Mouse (Mus musculus): ENCODE measurements around the gene Myrip. TPM values are rescaled to one million over a fixed set of nuclear protein-coding genes. Genes with fewer than 3 reads are reported as not detected.

Gene Myrip
- polyA plus RNA-seq, 1 experiment from 2014 or later = 0.86 TPM

DNA sequence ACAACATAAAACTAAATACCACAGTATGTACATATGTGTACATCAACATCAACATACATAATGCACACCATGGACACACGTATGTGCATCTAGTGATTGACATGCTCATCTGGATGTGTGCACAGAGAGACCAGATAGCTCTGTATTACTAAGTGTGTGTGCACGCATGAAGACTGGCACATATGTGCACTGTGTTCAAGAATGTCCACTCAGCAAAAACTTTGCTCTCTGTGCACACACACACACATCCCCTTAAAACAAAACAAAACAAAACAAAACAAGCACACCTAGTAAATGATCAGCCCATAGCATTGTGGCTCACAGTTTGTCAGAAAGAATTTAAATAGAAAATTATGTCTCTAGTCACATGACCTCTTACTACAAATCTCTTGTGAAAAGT lies 10.9 kb upstream of the Myrip start:
- Histone ChIP-seq H3K36me3 (ENCODE audit: control insufficient read depth, insufficient read depth, low read length) (no peaks in the 10 kb centered on the region), H3K4me2 (ENCODE audit: low read depth, low read length, severe bottlenecking) (no peak overlapping the region), H3K4me1 (replicated peaks; ENCODE audit: control insufficient read depth, insufficient read depth, low read length) (no peaks in the 10 kb centered on the region), H3K27me3 (ENCODE audit: control insufficient read depth, insufficient read depth, low read length) (no peaks in the 10 kb centered on the region), H3K27ac (ENCODE audit: low read depth, low read length) (no peak overlapping the region), H3K4me3 (ENCODE audit: low read depth, low read length) (no peak overlapping the region), H3K9me3 (ENCODE audit: control insufficient read depth, low read length) (no peaks in the 10 kb centered on the region), H3K9ac (ENCODE audit: low read length) (no peak overlapping the region)
- DNase-seq (ENCODE audit: low spot score) (no peak), ATAC-seq (replicated peaks; ENCODE audit: low FRiP score) (no peak)
- 92% methylated on average over 2 of the region's 2 CpGs for WGBS

DNA sequence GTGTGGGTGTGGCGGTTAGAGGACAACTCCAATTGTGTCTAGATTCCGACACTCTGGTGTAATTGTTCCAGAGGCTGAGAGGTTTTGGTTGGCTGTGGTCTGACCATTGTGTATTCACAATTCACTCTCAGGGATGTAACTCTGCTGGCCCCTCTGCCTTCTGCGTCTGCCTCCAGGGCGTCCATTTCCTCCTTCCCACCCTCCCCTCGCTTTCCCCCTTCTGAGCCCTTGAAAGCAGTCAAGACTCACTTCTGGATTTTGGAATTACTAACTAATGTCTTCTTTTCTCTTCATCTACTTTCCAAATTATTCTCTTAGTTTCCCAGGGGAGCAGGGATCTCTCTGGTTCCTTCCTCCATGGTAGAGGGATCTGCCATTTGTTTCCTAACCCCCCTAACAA lies 8.8 kb upstream of the Myrip start:
- no peaks in the 10 kb centered on the region for H3K27me3 ChIP-seq (ENCODE audit: control insufficient read depth, insufficient read depth, low read length)
- H3K4me2 ChIP-seq (ENCODE audit: low read depth, low read length, severe bottlenecking) = no peak overlapping the region
- H3K4me3 ChIP-seq (ENCODE audit: low read depth, low read length) = no peak overlapping the region
- no peaks in the 10 kb centered on the region for H3K36me3 ChIP-seq (ENCODE audit: control insufficient read depth, insufficient read depth, low read length)
- no peaks in the 10 kb centered on the region for H3K4me1 ChIP-seq (replicated peaks; ENCODE audit: control insufficient read depth, insufficient read depth, low read length)
- H3K9ac ChIP-seq (ENCODE audit: low read length) = no peak overlapping the region
- 74% methylated on average over 5 of the region's 5 CpGs for WGBS
- ATAC-seq (replicated peaks; ENCODE audit: low FRiP score) (no peak), DNase-seq (ENCODE audit: low spot score) (no peak)
- no peaks in the 10 kb centered on the region for H3K9me3 ChIP-seq (ENCODE audit: control insufficient read depth, low read length)
- no peak overlapping the region for H3K27ac ChIP-seq (ENCODE audit: low read depth, low read length)

GRCm38 (mm10) chr9:120295527-120295926 lies 5.8 kb upstream of the Myrip start:
- H3K27ac ChIP-seq (ENCODE audit: low read depth, low read length) = no peak overlapping the region
- H3K9ac ChIP-seq (ENCODE audit: low read length) = no peak overlapping the region
- DNase-seq (ENCODE audit: low spot score) (no peak), ATAC-seq (replicated peaks; ENCODE audit: low FRiP score) (no peak)
- H3K36me3 ChIP-seq (ENCODE audit: control insufficient read depth, insufficient read depth, low read length) = no peaks in the 10 kb centered on the region
- no peaks in the 10 kb centered on the region for H3K27me3 ChIP-seq (ENCODE audit: control insufficient read depth, insufficient read depth, low read length)
- H3K4me3 ChIP-seq (ENCODE audit: low read depth, low read length) = no peak overlapping the region
- H3K4me1 ChIP-seq (replicated peaks; ENCODE audit: control insufficient read depth, insufficient read depth, low read length) = no peaks in the 10 kb centered on the region
- WGBS = 75% methylated on average over 5 of the region's 5 CpGs
- no peak overlapping the region for H3K4me2 ChIP-seq (ENCODE audit: low read depth, low read length, severe bottlenecking)
- no peaks in the 10 kb centered on the region for H3K9me3 ChIP-seq (ENCODE audit: control insufficient read depth, low read length)

- DNase-seq (ENCODE audit: low spot score) (no peak), ATAC-seq (replicated peaks; ENCODE audit: low FRiP score) (no peak)
- Histone ChIP-seq H3K9me3 (ENCODE audit: control insufficient read depth, low read length) (no peaks in the 10 kb centered on the region), H3K9ac (ENCODE audit: low read length) (no peak overlapping the region), H3K36me3 (ENCODE audit: control insufficient read depth, insufficient read depth, low read length) (no peaks in the 10 kb centered on the region), H3K4me1 (replicated peaks; ENCODE audit: control insufficient read depth, insufficient read depth, low read length) (no peaks in the 10 kb centered on the region), H3K4me2 (ENCODE audit: low read depth, low read length, severe bottlenecking) (no peak overlapping the region), H3K27me3 (ENCODE audit: control insufficient read depth, insufficient read depth, low read length) (no peaks in the 10 kb centered on the region), H3K27ac (ENCODE audit: low read depth, low read length) (no peak overlapping the region), H3K4me3 (ENCODE audit: low read depth, low read length) (no peak overlapping the region)
- WGBS = 97% methylated on average over 1 of the region's 1 CpGs
Observed at GRCm38 (mm10) chr9:120296938-120297337, 4.4 kb upstream of the Myrip start.

DNA sequence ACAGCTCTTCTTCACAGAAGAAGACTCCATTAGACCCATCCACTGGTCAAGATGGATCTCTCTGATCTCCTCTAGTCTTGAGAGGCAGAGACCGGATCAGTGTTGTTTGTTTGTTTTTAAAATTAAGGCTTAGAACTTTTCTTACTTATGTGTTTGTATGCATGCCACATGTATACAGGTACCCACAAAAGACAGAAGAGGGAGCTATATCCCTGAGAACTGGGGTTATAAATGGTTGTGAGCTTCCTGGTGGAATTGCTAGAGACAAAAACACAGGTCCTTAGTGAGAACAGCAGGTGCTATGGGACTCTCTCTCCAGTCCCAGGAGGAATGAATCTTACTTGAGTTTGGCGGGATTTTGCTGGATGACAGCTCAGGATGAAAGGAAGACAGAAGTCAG lies 1.9 kb upstream of the Myrip start:
- Histone ChIP-seq H3K9me3 (ENCODE audit: control insufficient read depth, low read length) (no peaks in the 10 kb centered on the region; the same call in 1 of the 2 replicates), H3K36me3 (ENCODE audit: control insufficient read depth, insufficient read depth, low read length) (no peaks in the 10 kb centered on the region), H3K9ac (ENCODE audit: low read length) (no peak overlapping the region), H3K4me1 (replicated peaks; ENCODE audit: control insufficient read depth, insufficient read depth, low read length) (no peaks in the 10 kb centered on the region; the same call in 1 of the 2 replicates), H3K27me3 (ENCODE audit: control insufficient read depth, insufficient read depth, low read length) (peaks cover 20% of the 10 kb centered on the region), H3K4me3 (ENCODE audit: low read depth, low read length) (no peak overlapping the region), H3K27ac (ENCODE audit: low read depth, low read length) (no peak overlapping the region), H3K4me2 (ENCODE audit: low read depth, low read length, severe bottlenecking) (no peak overlapping the region)
- DNase-seq (ENCODE audit: low spot score) (no peak), ATAC-seq (replicated peaks; ENCODE audit: low FRiP score) (no peak)
- 79% methylated on average over 2 of the region's 2 CpGs for WGBS

DNA sequence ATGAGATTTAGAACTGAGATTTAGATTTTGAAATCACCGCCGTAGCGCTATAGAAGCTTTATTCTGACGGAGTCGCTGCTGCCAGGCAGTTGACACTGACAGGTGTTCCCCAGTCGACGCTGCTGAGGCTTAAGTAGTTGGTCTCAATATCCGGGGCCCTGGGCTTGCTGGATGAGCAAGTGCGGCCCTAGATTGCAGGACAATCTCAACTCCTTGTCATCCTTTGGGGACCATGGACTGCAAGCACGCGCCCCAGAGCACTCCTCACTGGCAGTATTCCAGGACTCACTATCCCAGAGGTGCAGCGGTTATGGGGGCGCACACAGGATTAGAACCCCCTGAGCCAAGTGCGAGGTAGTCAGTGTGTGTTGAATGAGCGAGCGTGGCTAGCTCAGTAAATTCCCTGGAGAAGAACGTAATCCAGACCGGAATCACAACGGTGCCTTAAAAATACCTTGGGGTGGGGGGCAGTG lies 1.7 kb downstream of the Myrip start:
- ATAC-seq (replicated peaks; ENCODE audit: low FRiP score) (no peak), DNase-seq (ENCODE audit: low spot score) (no peak)

GRCm38 (mm10) chr9:120303453-120304299 lies 2.4 kb downstream of the Myrip start:
- DNase-seq (ENCODE audit: low spot score) (peak; percentile 73), ATAC-seq (replicated peaks; ENCODE audit: low FRiP score) (peak; percentile 76)
- Histone ChIP-seq H3K4me1 (replicated peaks; ENCODE audit: control insufficient read depth, insufficient read depth, low read length) (no peaks in the 10 kb centered on the region; the same call in none of the 2 replicates), H3K9me3 (ENCODE audit: control insufficient read depth, low read length) (no peaks in the 10 kb centered on the region; the same call in 1 of the 2 replicates), H3K4me3 (ENCODE audit: low read depth, low read length) (peak overlapping the region; percentile 54), H3K9ac (ENCODE audit: low read length) (peak overlapping the region; percentile 35), H3K36me3 (ENCODE audit: control insufficient read depth, insufficient read depth, low read length) (no peaks in the 10 kb centered on the region), H3K27me3 (ENCODE audit: control insufficient read depth, insufficient read depth, low read length) (peaks cover 43% of the 10 kb centered on the region), H3K27ac (ENCODE audit: low read depth, low read length) (no peak overlapping the region), H3K4me2 (ENCODE audit: low read depth, low read length, severe bottlenecking) (peak overlapping the region; percentile 88)
- WGBS = under 1% methylated on average over 63 of the region's 103 CpGs

More for the DNA sequence above, 1.7 kb downstream of the Myrip start:
- Histone ChIP-seq H3K27me3 (ENCODE audit: control insufficient read depth, insufficient read depth, low read length) (peaks cover 43% of the 10 kb centered on the region), H3K9me3 (ENCODE audit: control insufficient read depth, low read length) (no peaks in the 10 kb centered on the region; the same call in 1 of the 2 replicates), H3K4me2 (ENCODE audit: low read depth, low read length, severe bottlenecking) (peak overlapping the region; percentile 88), H3K27ac (ENCODE audit: low read depth, low read length) (no peak overlapping the region), H3K9ac (ENCODE audit: low read length) (peak overlapping the region; percentile 35), H3K4me1 (replicated peaks; ENCODE audit: control insufficient read depth, insufficient read depth, low read length) (no peaks in the 10 kb centered on the region; the same call in none of the 2 replicates), H3K36me3 (ENCODE audit: control insufficient read depth, insufficient read depth, low read length) (no peaks in the 10 kb centered on the region), H3K4me3 (ENCODE audit: low read depth, low read length) (peak overlapping the region; percentile 54)
- 13% methylated on average over 19 of the region's 19 CpGs for WGBS

GRCm38 (mm10) chr9:120304300-120305137 lies 3.2 kb downstream of the Myrip start:
- no peaks in the 10 kb centered on the region; the same call in 1 of the 2 replicates for H3K9me3 ChIP-seq (ENCODE audit: control insufficient read depth, low read length)
- H3K4me1 ChIP-seq (replicated peaks; ENCODE audit: control insufficient read depth, insufficient read depth, low read length) = no peaks in the 10 kb centered on the region; the same call in none of the 2 replicates
- DNase-seq (ENCODE audit: low spot score) (no peak), ATAC-seq (replicated peaks; ENCODE audit: low FRiP score) (no peak)
- peak overlapping the region; percentile 88 for H3K4me2 ChIP-seq (ENCODE audit: low read depth, low read length, severe bottlenecking)
- peak overlapping the region; percentile 54 for H3K4me3 ChIP-seq (ENCODE audit: low read depth, low read length)
- no peaks in the 10 kb centered on the region for H3K36me3 ChIP-seq (ENCODE audit: control insufficient read depth, insufficient read depth, low read length)
- H3K27me3 ChIP-seq (ENCODE audit: control insufficient read depth, insufficient read depth, low read length) = peaks cover 43% of the 10 kb centered on the region
- no peak overlapping the region for H3K27ac ChIP-seq (ENCODE audit: low read depth, low read length)
- WGBS = 2% methylated on average over 54 of the region's 54 CpGs
- H3K9ac ChIP-seq (ENCODE audit: low read length) = no peak overlapping the region
